ENCODE assay signal across 13 mouse cellular contexts in genomic region chr12:85604301-85604998, GRCm38 (mm10). TPM values are rescaled to one million over a fixed set of nuclear protein-coding genes. Genes with fewer than 3 reads are reported as not detected.
A peak's percentile ranks its signal among the peaks of the same experiment; 100 is the strongest.
DNase-seq lines count a peak whose midpoint lies in the region; ATAC-seq and TF ChIP-seq lines count a peak whose summit lies in the region.
"Had no signal": no experiment of that assay in that cellular context is flagged by ENCODE, and none has a peak within 500 bp of the region (broad histone marks: within the 10 kb centered on the region; RNA-seq: fewer than 3 reads in every experiment).

No protein-coding gene starts in this region.

- WGBS in hindbrain, postnatal 0 days, result 47% methylated on average over 9 of the region's 9 CpGs
- WGBS in hindbrain, embryonic 13.5 days, result 54% methylated on average over 9 of the region's 9 CpGs
- WGBS in lung, embryonic 16.5 days, result 35% methylated on average over 9 of the region's 9 CpGs
- WGBS in lung, adult 2 months, result 44% methylated on average over 9 of the region's 9 CpGs
- WGBS in intestine, embryonic 14.5 days, result 28% methylated on average over 9 of the region's 9 CpGs
- 36% methylated on average over 9 of the region's 9 CpGs for WGBS in stomach, postnatal 0 days

- H3K9ac ChIP-seq in hindbrain, postnatal 0 days (replicated peaks; ENCODE audit: low read length), result no peak overlapping the region
- no peak overlapping the region for H3K9ac ChIP-seq in hindbrain, embryonic 13.5 days
- H3K9ac ChIP-seq in lung, embryonic 16.5 days (ENCODE audit: low read length), result no peak overlapping the region
- no peak overlapping the region for H3K9ac ChIP-seq in intestine, embryonic 14.5 days (ENCODE audit: low read length)
- H3K9ac ChIP-seq in stomach, postnatal 0 days (ENCODE audit: low read length), result no peak overlapping the region
- H3K9ac ChIP-seq: heart, embryonic 15.5 days; kidney, embryonic 15.5 days had no signal

- H3K9me3 ChIP-seq in hindbrain, postnatal 0 days (ENCODE audit: low read length), result no peaks in the 10 kb centered on the region
- no peaks in the 10 kb centered on the region for H3K9me3 ChIP-seq in hindbrain, embryonic 13.5 days
- H3K9me3 ChIP-seq in lung, embryonic 16.5 days (ENCODE audit: control insufficient read depth, low read length), result no peaks in the 10 kb centered on the region
- no peaks in the 10 kb centered on the region for H3K9me3 ChIP-seq in intestine, embryonic 14.5 days (ENCODE audit: control insufficient read depth, low read length)
- no peaks in the 10 kb centered on the region for H3K9me3 ChIP-seq in stomach, postnatal 0 days (ENCODE audit: control insufficient read depth, low read length)
- H3K9me3 ChIP-seq: forebrain, embryonic 10.5 days; heart, embryonic 15.5 days; kidney, embryonic 15.5 days had no signal

- TF ChIP-seq POLR2A in lung, adult 2 months (IDR thresholded peaks at IDR 0.05; ENCODE audit: borderline replicate concordance, extremely low read depth, low read depth, low read length), result no peak

- no peak overlapping the region for H3K4me2 ChIP-seq in hindbrain, postnatal 0 days (ENCODE audit: low read depth, low read length)
- no peak overlapping the region for H3K4me2 ChIP-seq in hindbrain, embryonic 13.5 days
- no peak overlapping the region for H3K4me2 ChIP-seq in lung, embryonic 16.5 days (ENCODE audit: low read depth, low read length)
- 0 out of 2 replicates have a peak overlapping the region, but pooled peaks have one; percentile 12 for H3K4me2 ChIP-seq in intestine, embryonic 14.5 days (ENCODE audit: low read length)
- H3K4me2 ChIP-seq in stomach, postnatal 0 days (replicated peaks; ENCODE audit: low read depth), result no peak overlapping the region; the same call in 1 of the 2 replicates
- H3K4me2 ChIP-seq: heart, embryonic 15.5 days; kidney, embryonic 15.5 days had no signal

- TF ChIP-seq CTCF in hindbrain, postnatal 0 days (IDR thresholded peaks at IDR 0.05; ENCODE audit: low read depth), result no peak
- no peak for TF ChIP-seq CTCF in lung, adult 2 months (IDR thresholded peaks at IDR 0.05; ENCODE audit: insufficient read depth, low read length)
- no peak for TF ChIP-seq CTCF in stomach, postnatal 0 days (IDR thresholded peaks at IDR 0.05; ENCODE audit: low read depth)

- H3K4me3 ChIP-seq in hindbrain, postnatal 0 days (ENCODE audit: low read length), result no peak overlapping the region
- no peak overlapping the region for H3K4me3 ChIP-seq in hindbrain, embryonic 13.5 days
- no peak overlapping the region for H3K4me3 ChIP-seq in lung, embryonic 16.5 days (ENCODE audit: low read length)
- H3K4me3 ChIP-seq in lung, adult 2 months (replicated peaks; ENCODE audit: extremely low read depth, low read depth, low read length), result no peak overlapping the region
- no peak overlapping the region for H3K4me3 ChIP-seq in intestine, embryonic 14.5 days (ENCODE audit: low read depth, low read length)
- H3K4me3 ChIP-seq in stomach, postnatal 0 days (ENCODE audit: low read depth, low read length), result no peak overlapping the region
- H3K4me3 ChIP-seq: forebrain, embryonic 10.5 days; gastrocnemius, adult 2 months; heart, embryonic 15.5 days; kidney, embryonic 15.5 days had no signal

- no peak for TF ChIP-seq EP300 in stomach, postnatal 0 days (optimal IDR thresholded peaks at IDR 0.05)

- peaks cover 27% of the 10 kb centered on the region for H3K4me1 ChIP-seq in hindbrain, postnatal 0 days (ENCODE audit: insufficient read depth, low read length)
- H3K4me1 ChIP-seq in hindbrain, embryonic 13.5 days (replicated peaks), result peaks cover 72% of the 10 kb centered on the region
- peaks cover 30% of the 10 kb centered on the region for H3K4me1 ChIP-seq in lung, embryonic 16.5 days (replicated peaks; ENCODE audit: control insufficient read depth, insufficient read depth, low read length)
- H3K4me1 ChIP-seq in lung, adult 2 months (ENCODE audit: control insufficient read depth, insufficient read depth, low read length), result peaks cover 24% of the 10 kb centered on the region
- peaks cover 42% of the 10 kb centered on the region for H3K4me1 ChIP-seq in intestine, embryonic 14.5 days (replicated peaks; ENCODE audit: control insufficient read depth, insufficient read depth, low read length)
- H3K4me1 ChIP-seq in stomach, postnatal 0 days (replicated peaks; ENCODE audit: control insufficient read depth, insufficient read depth), result no peaks in the 10 kb centered on the region

- ATAC-seq in hindbrain, postnatal 0 days, result no peak
- no peak for ATAC-seq in hindbrain, embryonic 13.5 days (ENCODE audit: low FRiP score)
- ATAC-seq in lung, embryonic 16.5 days (ENCODE audit: low read depth), result 0 out of 2 replicates have a peak, but pooled peaks have one; percentile 29
- no peak for ATAC-seq in intestine, embryonic 14.5 days (replicated peaks; ENCODE audit: low FRiP score, low TSS enrichment, low read depth)
- ATAC-seq in stomach, postnatal 0 days (ENCODE audit: low FRiP score, low TSS enrichment), result peak; percentile 28; the same call in 1 of the 2 replicates

- H3K27me3 ChIP-seq in hindbrain, postnatal 0 days (ENCODE audit: insufficient read depth, low read length), result no peaks in the 10 kb centered on the region
- 0 out of 2 replicates have a peak, but pooled peaks cover 4% of the 10 kb centered on the region for H3K27me3 ChIP-seq in hindbrain, embryonic 13.5 days
- no peaks in the 10 kb centered on the region for H3K27me3 ChIP-seq in lung, embryonic 16.5 days (ENCODE audit: control insufficient read depth, insufficient read depth, low read depth, low read length)
- no peaks in the 10 kb centered on the region for H3K27me3 ChIP-seq in intestine, embryonic 14.5 days (replicated peaks; ENCODE audit: control insufficient read depth, insufficient read depth, low read length)
- H3K27me3 ChIP-seq in stomach, postnatal 0 days (ENCODE audit: control insufficient read depth, insufficient read depth, low read length), result no peaks in the 10 kb centered on the region
- H3K27me3 ChIP-seq: heart, embryonic 15.5 days had no signal

- no peak overlapping the region for H3K27ac ChIP-seq in hindbrain, postnatal 0 days
- H3K27ac ChIP-seq in hindbrain, embryonic 13.5 days, result no peak overlapping the region
- peak overlapping the region; percentile 1; the same call in 1 of the 2 replicates for H3K27ac ChIP-seq in lung, embryonic 16.5 days (ENCODE audit: low read length)
- peak overlapping the region; percentile 87 for H3K27ac ChIP-seq in intestine, embryonic 14.5 days (ENCODE audit: low read depth)
- peak overlapping the region; percentile 30 for H3K27ac ChIP-seq in stomach, postnatal 0 days (replicated peaks)
- H3K27ac ChIP-seq: forebrain, embryonic 10.5 days; heart, embryonic 15.5 days; kidney, embryonic 15.5 days had no signal

- peak; percentile 14 for DNase-seq in hindbrain, postnatal 0 days (ENCODE audit: low spot score)
- no peak for DNase-seq in lung, adult 2 months
- DNase-seq in intestine, embryonic 14.5 days (ENCODE audit: low spot score), result no peak
- no peak for DNase-seq in stomach, postnatal 0 days (ENCODE audit: low spot score)
- DNase-seq in cerebellum, postnatal 25 days, result no peak
- no peak for DNase-seq in layer of hippocampus, adult 8-10 months (ENCODE audit: low spot score in 2 of 2)
- DNase-seq: gastrocnemius, adult 2 months; thymus, postnatal 36 days had no signal

- peaks cover 8% of the 10 kb centered on the region; the same call in 1 of the 2 replicates for H3K36me3 ChIP-seq in hindbrain, postnatal 0 days (ENCODE audit: insufficient read depth, low read length)
- H3K36me3 ChIP-seq in hindbrain, embryonic 13.5 days, result peaks cover 12% of the 10 kb centered on the region
- peaks cover 6% of the 10 kb centered on the region for H3K36me3 ChIP-seq in lung, embryonic 16.5 days (ENCODE audit: control insufficient read depth, insufficient read depth, low read length)
- peaks cover 12% of the 10 kb centered on the region; the same call in 1 of the 2 replicates for H3K36me3 ChIP-seq in intestine, embryonic 14.5 days (ENCODE audit: control insufficient read depth, insufficient read depth, low read length)
- H3K36me3 ChIP-seq in stomach, postnatal 0 days (ENCODE audit: control insufficient read depth, insufficient read depth, low read length), result no peaks in the 10 kb centered on the region
- H3K36me3 ChIP-seq: forebrain, embryonic 10.5 days had no signal

RNA-seq across cellular contexts. Expression of gene Jdp2, which starts 5.6 kb away (rescaled TPM):
- total RNA-seq in hindbrain, postnatal 0 days (2014; rRNA removed), result 11.2 and 15.4 TPM in 2 replicates
- 0.68 and 0.89 TPM in 2 replicates for polyA plus RNA-seq in hindbrain, postnatal 0 days (2015; fragmentation: Nextera tagmentation; extraction: Ambion mirVana)
- 0.32 and 0.42 TPM in 2 replicates for polyA plus RNA-seq in hindbrain, embryonic 13.5 days (2015; fragmentation: Nextera tagmentation; extraction: Ambion mirVana)
- 0.49 and 0.87 TPM in 2 replicates for polyA plus RNA-seq in lung, embryonic 16.5 days (2015; fragmentation: Nextera tagmentation; extraction: Ambion mirVana)
- 21.6 and 30.9 TPM in 2 replicates for polyA plus RNA-seq in lung, adult 2 months (2012; rRNA removed)
- polyA plus RNA-seq in intestine, embryonic 14.5 days (2014; fragmentation: Nextera tagmentation; extraction: Ambion mirVana), result 1.0 and 1.2 TPM in 2 replicates
- polyA plus RNA-seq in stomach, postnatal 0 days (2015; fragmentation: Nextera tagmentation; extraction: Ambion mirVana), result 0.63 and 0.65 TPM in 2 replicates
- 10 to 100 TPM; 41.8 to 54.1 (median 44.0) TPM for total RNA-seq in layer of hippocampus, adult 8-10 months (2022)

Comparison
In these comparisons a context has a peak if more than half of its experiments do, and no peak if none do; other contexts are left out.
1. RNA of gene Jdp2, which starts 5.6 kb away (polyA plus RNA-seq): 21.6 to 30.9 TPM in lung, adult 2 months; 1.0 to 1.2 TPM in intestine, embryonic 14.5 days, 0.68 to 0.89 TPM in hindbrain, postnatal 0 days, 0.63 to 0.65 TPM in stomach, postnatal 0 days, 0.49 to 0.87 TPM in lung, embryonic 16.5 days and 0.32 to 0.42 TPM in hindbrain, embryonic 13.5 days; every median in the first group is over 10 times any median in the second.
2. ATAC-seq: peak in lung, embryonic 16.5 days (single experiment) and stomach, postnatal 0 days (single experiment); none in hindbrain, postnatal 0 days (single experiment), hindbrain, embryonic 13.5 days (single experiment) and intestine, embryonic 14.5 days (single experiment).
3. H3K27ac ChIP-seq: peak in lung, embryonic 16.5 days (single experiment), intestine, embryonic 14.5 days (single experiment) and stomach, postnatal 0 days (single experiment); none in hindbrain, postnatal 0 days (single experiment) and hindbrain, embryonic 13.5 days (single experiment).